Mouse (Mus musculus) lung, postnatal 0 days (tissue): ENCODE measurements around the gene Elmo1. TPM values are rescaled to one million over a fixed set of nuclear protein-coding genes. Genes with fewer than 3 reads are reported as not detected.

Experiments used
- ATAC-seq: fragments of 200-750 bp; cut with Nextera tagmentation; 2 replicates; pipeline ENCODE4 v1.8.0; 2017; ENCODE audit warnings: moderate library complexity
- DNase-seq: peaks from one replicate; pipeline ENCODE4 v3.0.0-alpha.2; 2016; ENCODE audit warnings: low spot score
- H3K27ac ChIP-seq: fragments of 300-500 bp; sonication (generic); 2 replicates; pipeline ENCODE4 v1.5.1; 2014; ENCODE audit warnings: antibody characterized with exemption, mild to moderate bottlenecking, low read length, mixed read lengths
- H3K27me3 ChIP-seq: fragments of 300-500 bp; sonication (generic); replicated peaks from 2 replicates; pipeline ENCODE4 v1.6.1; 2014; ENCODE audit warnings: low read length, mixed read lengths; ENCODE audit not compliant: insufficient read depth
- H3K36me3 ChIP-seq: fragments of 300-500 bp; sonication (generic); 2 replicates; pipeline ENCODE4 v1.6.1; 2014; ENCODE audit warnings: low read length, mixed read lengths; ENCODE audit not compliant: insufficient read depth
- H3K4me1 ChIP-seq: fragments of 300-500 bp; sonication (generic); 2 replicates; pipeline ENCODE4 v1.6.1; 2014; ENCODE audit warnings: antibody characterized with exemption, low read depth, low read length, mixed read lengths; ENCODE audit not compliant: insufficient read depth
- H3K4me2 ChIP-seq: fragments of 300-500 bp; sonication (generic); replicated peaks from 2 replicates; pipeline ENCODE4 v1.6.1; 2014; ENCODE audit warnings: low read depth, mild to moderate bottlenecking, low read length, moderate library complexity, mixed read lengths
- H3K4me3 ChIP-seq: fragments of 300-500 bp; sonication (generic); 2 replicates; pipeline ENCODE4 v1.5.1; 2014; ENCODE audit warnings: low read depth, low read length
- H3K9ac ChIP-seq: fragments of 300-500 bp; sonication (generic); replicated peaks from 2 replicates; pipeline ENCODE4 v1.6.1; 2014; ENCODE audit warnings: low read depth, mild to moderate bottlenecking
- H3K9me3 ChIP-seq: fragments of 300-500 bp; sonication (generic); 2 replicates; pipeline ENCODE4 v1.6.1; 2016; ENCODE audit warnings: low read length, mixed read lengths
- CTCF ChIP-seq: IDR thresholded peaks from 2 replicates; pipeline ENCODE4 v1.5.1; 2016; ENCODE audit warnings: antibody characterized with exemption, mild to moderate bottlenecking
- EP300 ChIP-seq: IDR thresholded peaks from 2 replicates; pipeline ENCODE4 v1.6.1; 2016; ENCODE audit warnings: antibody characterized with exemption, mild to moderate bottlenecking, control low read depth
- WGBS: fragments of 180-500 bp; shearing (Covaris S2); extraction: QIAGEN DNeasy Blood & Tissue Kit; methylation state at CpG from one replicate; pipeline ENCODE4 v1.1.7; 2014; 5-methylcytosine and 5-hydroxymethylcytosine counted together
- polyA plus RNA-seq: library from polyadenylated mRNA; unstranded; fragments of >200 nt; fragmentation: Nextera tagmentation; extraction: Ambion mirVana; gene quantifications from 2 replicates; pipeline ENCODE4 v1.2.1, GENCODE M21; 2015

Elmo1 gene
- polyA plus RNA-seq, 1 experiment from 2014 or later = 20.8 TPM

DNA sequence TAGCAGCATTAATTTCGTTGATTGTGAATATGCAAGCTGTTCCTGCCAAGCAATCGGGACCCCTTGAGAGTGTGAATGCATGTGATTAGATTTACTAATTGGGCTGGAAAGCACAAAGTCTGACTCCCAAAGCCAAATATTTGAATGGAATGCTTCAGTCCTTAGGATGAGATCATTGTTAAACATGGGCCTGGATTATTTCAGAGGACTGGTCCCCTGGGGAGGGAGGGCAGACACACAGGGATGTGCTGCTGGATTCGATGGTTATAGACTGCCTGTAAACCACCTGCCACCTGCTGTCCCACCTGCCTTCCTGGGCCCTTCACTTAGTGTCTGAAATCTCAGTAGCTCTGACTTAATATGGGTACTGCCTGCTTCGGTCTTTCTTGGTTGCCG is 264.2 kb downstream of the Elmo1 start:
- H3K4me3 ChIP-seq = no peak overlapping the region
- no peak for DNase-seq
- no peaks in the 10 kb centered on the region for H3K4me1 ChIP-seq
- no peak for ATAC-seq
- no peak overlapping the region for H3K27ac ChIP-seq
- TF ChIP-seq EP300 = no peak
- TF ChIP-seq CTCF = no peak
- H3K36me3 ChIP-seq = no peaks in the 10 kb centered on the region
- WGBS = 69% methylated on average over 5 of the region's 5 CpGs
- H3K27me3 ChIP-seq = no peaks in the 10 kb centered on the region
- no peak overlapping the region for H3K9ac ChIP-seq
- no peaks in the 10 kb centered on the region for H3K9me3 ChIP-seq
- H3K4me2 ChIP-seq = no peak overlapping the region

DNA sequence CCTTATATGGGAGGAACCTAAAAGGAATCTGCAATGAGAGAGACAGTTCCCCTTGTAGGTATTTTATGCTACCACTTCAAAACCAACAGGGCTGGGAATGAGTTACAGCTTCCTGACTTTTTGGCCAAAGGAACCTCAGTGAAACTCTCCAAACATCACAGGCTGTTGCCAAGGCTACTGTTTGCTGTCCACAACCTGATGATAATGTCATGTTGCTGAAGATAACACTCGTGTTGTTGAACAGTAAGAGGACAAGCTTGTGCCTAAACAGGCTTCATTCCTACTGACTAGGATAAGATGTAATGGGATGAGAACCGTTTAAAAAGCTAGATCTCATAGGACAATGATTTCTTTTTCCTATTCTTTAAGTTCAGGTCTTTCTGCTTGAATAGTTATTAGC is 272.1 kb downstream of the Elmo1 start:
- Histone ChIP-seq H3K4me1 (no peaks in the 10 kb centered on the region), H3K9me3 (no peaks in the 10 kb centered on the region), H3K9ac (no peak overlapping the region), H3K27ac (no peak overlapping the region), H3K4me2 (no peak overlapping the region), H3K27me3 (no peaks in the 10 kb centered on the region), H3K36me3 (no peaks in the 10 kb centered on the region), H3K4me3 (no peak overlapping the region)
- WGBS = 53% methylated on average over 2 of the region's 2 CpGs
- TF ChIP-seq CTCF = no peak
- TF ChIP-seq EP300 = no peak
- ATAC-seq (no peak), DNase-seq (no peak)

DNA sequence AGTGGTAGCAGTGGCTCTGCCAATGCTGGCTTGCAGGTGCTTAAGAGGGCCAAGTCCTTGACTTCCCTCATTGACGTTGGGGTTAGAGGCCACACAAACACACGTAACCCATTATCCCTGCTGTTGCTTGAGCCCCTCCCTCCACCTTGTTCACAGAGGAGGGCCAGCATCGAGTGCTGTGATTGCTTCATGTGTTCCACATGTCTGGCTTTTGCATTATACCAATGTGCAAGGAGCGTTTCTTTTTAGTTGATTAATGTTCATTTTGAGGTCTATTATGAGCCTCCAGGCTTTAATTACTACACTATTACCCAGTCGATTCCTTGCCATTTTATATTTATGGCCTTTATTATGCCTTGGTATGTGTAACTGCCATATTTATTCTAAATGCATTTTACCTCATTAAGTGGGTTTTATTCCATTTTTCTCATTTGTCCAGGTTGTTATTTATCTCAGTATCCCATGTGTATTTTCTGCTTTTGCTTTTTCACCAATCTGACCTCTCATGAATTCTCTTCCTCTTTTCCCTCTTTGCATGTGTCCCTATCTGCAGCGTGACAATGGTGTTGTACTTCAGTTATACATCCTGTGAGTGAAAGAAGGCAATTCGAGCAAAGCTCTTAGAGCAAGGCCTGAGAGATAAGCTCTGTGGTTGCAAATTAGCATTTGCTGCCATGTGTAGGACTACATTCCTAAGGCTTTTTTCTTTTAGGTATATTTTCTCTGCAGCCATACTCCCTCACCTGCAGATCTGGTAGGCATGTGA is 275.6 kb downstream of the Elmo1 start:
- Histone ChIP-seq H3K9me3 (no peaks in the 10 kb centered on the region), H3K27me3 (no peaks in the 10 kb centered on the region), H3K9ac (no peak overlapping the region), H3K4me3 (no peak overlapping the region), H3K36me3 (no peaks in the 10 kb centered on the region), H3K27ac (no peak overlapping the region), H3K4me2 (no peak overlapping the region), H3K4me1 (no peaks in the 10 kb centered on the region)
- DNase-seq (no peak), ATAC-seq (no peak)
- no peak for TF ChIP-seq EP300
- TF ChIP-seq CTCF = no peak
- 64% methylated on average over 7 of the region's 7 CpGs for WGBS

DNA sequence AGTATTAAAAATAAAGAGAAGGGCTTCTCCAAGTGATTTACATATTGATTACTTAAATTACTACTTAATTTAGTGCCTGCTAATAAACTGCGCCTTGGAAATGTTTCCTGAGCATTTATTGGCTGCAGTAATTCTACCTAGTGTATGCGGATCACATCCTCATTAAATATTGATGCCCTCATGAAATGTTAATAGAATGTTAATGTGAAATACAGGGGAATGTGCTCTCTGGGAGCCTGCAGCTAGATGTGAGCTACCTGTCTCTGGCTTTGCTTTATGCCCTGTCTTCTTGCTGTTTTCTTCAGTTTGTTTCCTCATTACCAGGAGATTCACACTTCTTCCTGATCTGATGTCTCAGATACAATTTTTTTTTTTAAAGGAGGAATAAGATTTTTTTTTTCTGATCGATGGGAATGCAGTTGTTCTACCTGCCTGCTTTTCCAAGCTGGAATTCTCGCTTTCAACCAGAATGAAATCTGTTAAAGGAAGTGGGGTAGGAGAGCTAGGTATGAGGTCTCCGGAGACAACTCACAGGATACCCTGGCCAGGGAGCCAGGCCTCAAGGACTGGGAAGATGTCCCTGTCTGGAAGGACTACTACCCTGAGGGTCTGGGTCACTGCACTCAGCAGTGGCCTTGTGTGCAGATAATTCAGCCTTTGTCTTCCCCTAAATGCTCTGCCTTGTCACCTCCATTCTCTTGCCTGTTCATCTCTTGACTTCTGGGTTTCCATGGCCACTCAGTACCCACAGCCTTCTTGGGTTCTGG is 279.8 kb downstream of the Elmo1 start:
- ATAC-seq = no peak
- Histone ChIP-seq H3K36me3 (no peaks in the 10 kb centered on the region), H3K9me3 (no peaks in the 10 kb centered on the region), H3K9ac (no peak overlapping the region), H3K27ac (no peak overlapping the region), H3K4me2 (no peak overlapping the region), H3K4me1 (no peaks in the 10 kb centered on the region), H3K4me3 (no peak overlapping the region), H3K27me3 (no peaks in the 10 kb centered on the region)
- no peak for DNase-seq
- 92% methylated on average over 5 of the region's 5 CpGs for WGBS
- no peak for TF ChIP-seq CTCF
- no peak for TF ChIP-seq EP300

DNA sequence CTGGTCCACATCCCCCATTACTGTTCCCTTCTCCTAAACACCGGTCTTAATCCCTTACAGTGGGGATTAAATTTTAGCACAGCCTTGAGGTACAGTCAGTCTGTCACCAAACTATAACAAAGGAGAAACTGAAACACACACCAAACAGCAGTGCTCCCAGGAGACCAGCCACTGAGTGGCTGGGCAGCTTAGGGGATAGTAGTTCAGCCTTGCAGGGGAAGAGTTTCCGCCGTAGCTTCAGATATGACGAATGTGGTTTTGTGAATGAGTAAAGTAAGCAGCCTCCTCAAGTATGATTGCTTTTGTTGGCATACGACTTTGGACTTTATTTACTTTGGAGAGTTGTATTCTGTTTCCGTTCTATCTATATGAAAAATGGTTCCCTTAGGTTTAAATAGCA is 281.1 kb downstream of the Elmo1 start:
- TF ChIP-seq EP300 (no peak), CTCF (no peak)

DNA sequence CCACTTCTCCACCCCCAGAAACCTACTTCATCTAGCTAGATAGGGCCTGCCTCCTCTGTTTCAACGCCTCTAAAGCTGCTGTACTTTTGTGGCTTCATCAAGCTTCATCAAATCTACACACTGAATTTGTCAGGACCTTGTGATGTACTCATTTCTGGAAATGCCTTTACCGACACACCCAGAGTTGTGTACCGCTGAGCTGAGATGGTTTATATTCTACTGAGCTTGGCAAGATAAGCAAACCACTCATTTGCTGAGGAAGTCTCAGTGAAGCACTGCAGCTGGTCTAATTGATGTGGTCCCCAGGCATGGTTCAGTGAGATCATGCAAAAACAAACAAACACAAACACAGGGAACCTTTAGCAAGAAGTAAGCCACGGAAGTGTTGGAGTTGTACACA is 281.9 kb downstream of the Elmo1 start:
- peak; percentile 16 for DNase-seq
- H3K9me3 ChIP-seq = no peaks in the 10 kb centered on the region
- no peak overlapping the region for H3K9ac ChIP-seq
- TF ChIP-seq EP300 = no peak
- TF ChIP-seq CTCF = no peak
- 47% methylated on average over 4 of the region's 4 CpGs for WGBS
- no peaks in the 10 kb centered on the region for H3K4me1 ChIP-seq
- ATAC-seq = peak; percentile 35; the same call in 1 of the 2 replicates
- no peaks in the 10 kb centered on the region for H3K36me3 ChIP-seq
- H3K4me2 ChIP-seq = no peak overlapping the region
- no peaks in the 10 kb centered on the region for H3K27me3 ChIP-seq
- no peak overlapping the region for H3K27ac ChIP-seq
- H3K4me3 ChIP-seq = no peak overlapping the region

More for the DNA sequence above, 281.1 kb downstream of the Elmo1 start:
- Histone ChIP-seq H3K4me3 (no peak overlapping the region), H3K9me3 (no peaks in the 10 kb centered on the region), H3K4me1 (no peaks in the 10 kb centered on the region), H3K9ac (no peak overlapping the region), H3K27ac (no peak overlapping the region), H3K27me3 (no peaks in the 10 kb centered on the region), H3K36me3 (no peaks in the 10 kb centered on the region), H3K4me2 (no peak overlapping the region)
- DNase-seq (no peak), ATAC-seq (no peak)
- 49% methylated on average over 6 of the region's 6 CpGs for WGBS
